Mouse (Mus musculus): Measurements from ENCODE around the gene Mogat2. TPM values are rescaled to one million over a fixed set of nuclear protein-coding genes. Genes with fewer than 3 reads are reported as not detected.

The Mogat2 gene
- polyA plus RNA-seq, 1 experiment, result 1.3 TPM

GRCm38 (mm10) chr7:99194511-99194910 is 43.9 kb downstream of the Mogat2 start:
- no peak for DNase-seq (ENCODE audit: low spot score)

- DNase-seq (ENCODE audit: low spot score), result no peak
These were observed 44.5 kb downstream of the Mogat2 start for GRCm38 (mm10) chr7:99193926-99194325.

- DNase-seq (ENCODE audit: low spot score), result no peak
These were observed 47.0 kb downstream of the Mogat2 start for GRCm38 (mm10) chr7:99191411-99191810.

GRCm38 (mm10) chr7:99189885-99190284 is 48.5 kb downstream of the Mogat2 start:
- no peak for DNase-seq (ENCODE audit: low spot score)

- no peak for DNase-seq (ENCODE audit: low spot score)
These were observed 49.8 kb downstream of the Mogat2 start for GRCm38 (mm10) chr7:99188630-99189029.

- DNase-seq (ENCODE audit: low spot score), result no peak
These were observed 51.0 kb downstream of the Mogat2 start for GRCm38 (mm10) chr7:99187451-99187850.

GRCm38 (mm10) chr7:99185405-99185804 is 53.0 kb downstream of the Mogat2 start:
- no peak for DNase-seq (ENCODE audit: low spot score)

GRCm38 (mm10) chr7:99183751-99184150 is 54.7 kb downstream of the Mogat2 start:
- no peak for DNase-seq (ENCODE audit: low spot score)

- peak; percentile 99 for DNase-seq (ENCODE audit: low spot score)
These were observed 55.8 kb downstream of the Mogat2 start, which contains the start of gene Dgat2 for GRCm38 (mm10) chr7:99182432-99183172. TSS of gene Dgat2 (minus strand) at chr7:99182719.

- DNase-seq (ENCODE audit: low spot score), result no peak
These were observed 56.6 kb downstream of the Mogat2 start for GRCm38 (mm10) chr7:99181619-99182431.

- DNase-seq (ENCODE audit: low spot score), result no peak
These were observed 58.3 kb downstream of the Mogat2 start for GRCm38 (mm10) chr7:99180162-99180561.

GRCm38 (mm10) chr7:99179271-99179670 is 59.1 kb downstream of the Mogat2 start:
- no peak for DNase-seq (ENCODE audit: low spot score)

- DNase-seq (ENCODE audit: low spot score), result no peak
These were observed 61.0 kb downstream of the Mogat2 start for GRCm38 (mm10) chr7:99177386-99177785.

GRCm38 (mm10) chr7:99175666-99176065 is 62.8 kb downstream of the Mogat2 start:
- no peak for DNase-seq (ENCODE audit: low spot score)

GRCm38 (mm10) chr7:99175118-99175517 is 63.3 kb downstream of the Mogat2 start:
- DNase-seq (ENCODE audit: low spot score), result no peak

GRCm38 (mm10) chr7:99174006-99174405 is 64.4 kb downstream of the Mogat2 start:
- DNase-seq (ENCODE audit: low spot score), result no peak

- no peak for DNase-seq (ENCODE audit: low spot score)
These were observed 65.5 kb downstream of the Mogat2 start for GRCm38 (mm10) chr7:99172898-99173297.

GRCm38 (mm10) chr7:99171730-99172463 is 66.5 kb downstream of the Mogat2 start:
- DNase-seq (ENCODE audit: low spot score), result no peak

GRCm38 (mm10) chr7:99170519-99170918 is 67.9 kb downstream of the Mogat2 start:
- DNase-seq (ENCODE audit: low spot score), result no peak

GRCm38 (mm10) chr7:99169717-99170403 is 68.6 kb downstream of the Mogat2 start:
- no peak for DNase-seq (ENCODE audit: low spot score)
